Mouse (Mus musculus) liver, adult 2 months (tissue): ENCODE measurements around the gene Icam1. TPM values are rescaled to one million over a fixed set of nuclear protein-coding genes. Genes with fewer than 3 reads are reported as not detected.

Experiments
- DNase-seq: peaks from one replicate; pipeline ENCODE4 v3.0.0-alpha.2; 2011; ENCODE audit warnings: low read depth, low spot score; ENCODE audit errors: extremely low read depth
- H3K27ac ChIP-seq: fragments of 200-500 bp; replicated peaks from 2 replicates; pipeline ENCODE4 v1.5.1; 2012; ENCODE audit warnings: low read depth, mild to moderate bottlenecking, control low read depth, inconsistent platforms, low read length; ENCODE audit not compliant: insufficient read depth
- H3K27me3 ChIP-seq: fragments of 200-500 bp; 2 replicates; pipeline ENCODE4 v1.6.1; 2012; ENCODE audit warnings: mild to moderate bottlenecking, moderate library complexity, low read length, inconsistent platforms; ENCODE audit not compliant: control insufficient read depth, insufficient read depth
- H3K36me3 ChIP-seq: fragments of 200-500 bp; 2 replicates; pipeline ENCODE4 v1.6.1; 2012; ENCODE audit warnings: low read length, inconsistent platforms; ENCODE audit not compliant: control insufficient read depth, insufficient read depth
- H3K4me1 ChIP-seq: fragments of 200-500 bp; 2 replicates; pipeline ENCODE4 v1.6.1; 2011; ENCODE audit warnings: low read length; ENCODE audit not compliant: control insufficient read depth, insufficient read depth
- H3K4me3 ChIP-seq: fragments of 200-500 bp; 2 replicates; pipeline ENCODE4 v1.5.1; 2011; ENCODE audit warnings: low read depth, mild to moderate bottlenecking, control low read depth, low read length, moderate library complexity; ENCODE audit not compliant: insufficient read depth
- H3K79me2 ChIP-seq: fragments of 200-500 bp; 2 replicates; pipeline ENCODE4 v1.6.1; 2012; ENCODE audit warnings: inconsistent platforms, mild to moderate bottlenecking, low read length, moderate library complexity; ENCODE audit not compliant: control insufficient read depth, insufficient read depth
- H3K9ac ChIP-seq: fragments of 200-500 bp; 2 replicates; pipeline ENCODE4 v1.6.1; 2012; ENCODE audit warnings: low read depth, mild to moderate bottlenecking, control low read depth, inconsistent platforms, low read length
- CTCF ChIP-seq: fragments of 200-500 bp; IDR thresholded peaks from 2 replicates; pipeline ENCODE4 v1.5.1; 2011; ENCODE audit warnings: low read depth, low read length, control low read depth
- POLR2A ChIP-seq: fragments of 200-500 bp; IDR thresholded peaks from 2 replicates; pipeline ENCODE4 v1.6.1; 2011; ENCODE audit warnings: low read length, control low read depth; ENCODE audit not compliant: insufficient read depth; ENCODE audit errors: extremely low read depth
- WGBS: fragments of 180-500 bp; shearing (Covaris S2); methylation state at CpG from one replicate; pipeline ENCODE4 v1.1.7; 2018; 5-methylcytosine and 5-hydroxymethylcytosine counted together
- polyA plus RNA-seq: library from polyadenylated mRNA; depleted of rRNA; stranded (reverse); fragments of >200 nt; gene quantifications from 2 replicates; pipeline ENCODE4 v1.2.3, GENCODE M21; 2012
- total RNA-seq: library from RNA; depleted of rRNA; stranded (reverse); fragments of >200 nt; gene quantifications from 2 replicates; pipeline ENCODE4 v1.2.3, GENCODE M21; 2014

The Icam1 gene
- total and polyA plus RNA-seq, 2 experiments, result 8.6 to 11.6 TPM

- DNase-seq, result no peak
- no peak for TF ChIP-seq CTCF
- Histone ChIP-seq H3K27ac (no peak overlapping the region; the same call in 1 of the 2 replicates), H3K4me1 (peaks cover 5% of the 10 kb centered on the region), H3K36me3 (no peaks in the 10 kb centered on the region), H3K4me3 (no peak overlapping the region), H3K27me3 (no peaks in the 10 kb centered on the region), H3K9ac (no peak overlapping the region), H3K79me2 (no peaks in the 10 kb centered on the region)
- WGBS, result 62% methylated on average over 10 of the region's 10 CpGs
Measured at GRCm38 (mm10) chr9:20978409-20979095, 37.2 kb upstream of the Icam1 start.

GRCm38 (mm10) chr9:20979181-20979580 is 36.6 kb upstream of the Icam1 start:
- Histone ChIP-seq H3K4me3 (no peak overlapping the region), H3K27ac (no peak overlapping the region; the same call in 1 of the 2 replicates), H3K9ac (no peak overlapping the region), H3K79me2 (no peaks in the 10 kb centered on the region), H3K4me1 (peaks cover 5% of the 10 kb centered on the region), H3K27me3 (no peaks in the 10 kb centered on the region), H3K36me3 (no peaks in the 10 kb centered on the region)
- TF ChIP-seq POLR2A, result no peak
- TF ChIP-seq CTCF, result no peak
- WGBS, result 66% methylated on average over 5 of the region's 5 CpGs
- DNase-seq, result no peak

DNA sequence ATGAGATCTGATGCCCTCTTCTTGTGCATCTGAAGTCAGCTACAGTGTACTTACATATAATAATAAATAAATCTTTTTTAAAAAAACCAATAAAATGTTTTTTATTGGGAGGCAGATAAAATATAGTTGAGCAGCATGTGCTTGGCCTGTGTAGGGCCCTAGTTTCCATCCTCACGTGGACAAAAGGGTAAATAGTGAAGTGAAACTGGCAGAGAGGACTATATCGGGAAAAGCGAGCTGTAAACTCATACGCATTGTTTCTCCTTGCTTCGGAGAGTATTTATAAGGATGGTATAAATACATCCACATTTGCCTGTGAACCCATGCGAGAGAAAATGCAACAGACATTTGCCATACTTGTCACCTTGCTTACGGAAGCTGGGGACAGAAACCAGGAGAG is 36.0 kb upstream of the Icam1 start:
- H3K27me3 ChIP-seq, result no peaks in the 10 kb centered on the region
- no peaks in the 10 kb centered on the region for H3K79me2 ChIP-seq
- TF ChIP-seq POLR2A (no peak), CTCF (no peak)
- H3K4me1 ChIP-seq, result peaks cover 5% of the 10 kb centered on the region
- no peak overlapping the region for H3K27ac ChIP-seq
- no peak for DNase-seq
- H3K36me3 ChIP-seq, result no peaks in the 10 kb centered on the region
- WGBS, result 86% methylated on average over 7 of the region's 7 CpGs
- no peak overlapping the region for H3K9ac ChIP-seq
- H3K4me3 ChIP-seq, result no peak overlapping the region

- Histone ChIP-seq H3K4me1 (peaks cover 3% of the 10 kb centered on the region), H3K9ac (no peak overlapping the region), H3K36me3 (no peaks in the 10 kb centered on the region), H3K79me2 (no peaks in the 10 kb centered on the region), H3K4me3 (no peak overlapping the region), H3K27ac (no peak overlapping the region), H3K27me3 (no peaks in the 10 kb centered on the region)
- no peak for TF ChIP-seq POLR2A
- no peak for TF ChIP-seq CTCF
- no peak for DNase-seq
- 82% methylated on average over 3 of the region's 3 CpGs for WGBS
Measured at GRCm38 (mm10) chr9:20982171-20982570, 33.6 kb upstream of the Icam1 start.

DNA sequence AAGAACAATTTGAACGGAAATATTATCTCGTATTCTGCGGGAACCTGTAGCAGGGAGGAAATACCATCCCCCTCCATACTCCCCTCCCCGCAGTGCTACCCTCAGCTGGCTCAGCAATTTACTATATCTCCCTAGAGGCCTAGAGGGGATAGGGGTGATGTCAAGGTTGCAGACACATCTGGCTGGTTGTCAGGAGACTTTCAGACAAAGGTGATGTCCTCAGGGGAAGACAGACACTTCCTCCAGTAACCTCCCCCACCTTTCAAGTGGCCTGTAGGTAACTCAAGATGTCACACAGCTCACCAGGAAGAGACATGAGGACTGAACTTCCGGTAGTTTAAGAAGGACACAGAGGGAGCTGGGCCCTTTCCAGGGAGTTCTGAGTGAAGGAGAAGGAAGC is 32.6 kb upstream of the Icam1 start:
- Histone ChIP-seq H3K9ac (no peak overlapping the region), H3K4me1 (no peaks in the 10 kb centered on the region), H3K27ac (no peak overlapping the region), H3K36me3 (no peaks in the 10 kb centered on the region), H3K27me3 (no peaks in the 10 kb centered on the region), H3K4me3 (no peak overlapping the region), H3K79me2 (no peaks in the 10 kb centered on the region)
- no peak for DNase-seq
- 68% methylated on average over 5 of the region's 5 CpGs for WGBS
- TF ChIP-seq POLR2A (no peak), CTCF (no peak)

DNA sequence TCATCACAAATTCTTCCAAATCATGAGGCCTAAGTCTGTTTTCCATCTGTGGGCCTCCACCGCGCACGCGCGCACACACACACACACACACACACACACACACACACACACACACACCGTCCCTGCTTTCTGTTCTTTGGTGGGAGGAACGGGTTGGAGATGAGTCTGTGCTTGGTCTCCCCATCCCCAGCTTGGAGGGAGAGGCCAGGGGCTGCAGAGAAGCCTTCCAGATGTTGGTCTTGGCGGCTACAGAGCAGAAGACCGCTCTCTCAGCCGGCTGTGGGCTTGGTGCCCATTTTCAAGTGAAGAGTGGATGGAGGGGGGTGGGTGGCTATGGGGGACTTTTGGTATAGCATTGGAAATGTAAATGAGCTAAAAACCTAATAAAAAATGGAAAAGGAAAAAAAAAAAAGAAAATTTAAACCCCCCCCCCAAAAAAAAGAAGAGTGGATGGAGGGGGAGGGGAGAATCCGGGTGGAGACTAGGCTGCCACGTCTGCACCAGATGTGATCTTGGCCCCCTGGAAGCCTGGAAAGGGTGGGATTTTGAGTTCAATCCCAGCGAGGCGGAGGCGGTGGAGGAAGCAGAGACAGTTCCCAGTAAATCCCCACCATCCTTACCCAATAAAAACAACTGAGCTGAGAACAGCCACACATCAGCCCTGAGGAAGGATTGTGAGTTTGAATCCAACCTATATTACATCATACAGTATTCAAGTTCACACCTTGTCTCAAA is 28.7 kb upstream of the Icam1 start:
- Histone ChIP-seq H3K79me2 (no peaks in the 10 kb centered on the region), H3K4me1 (no peaks in the 10 kb centered on the region), H3K36me3 (no peaks in the 10 kb centered on the region), H3K9ac (no peak overlapping the region), H3K4me3 (no peak overlapping the region), H3K27me3 (no peaks in the 10 kb centered on the region), H3K27ac (no peak overlapping the region)
- 81% methylated on average over 15 of the region's 15 CpGs for WGBS
- DNase-seq, result no peak
- TF ChIP-seq CTCF (no peak), POLR2A (no peak)
